Mouse (Mus musculus) effector memory CD4-positive, alpha-beta T cell, adult 5 months (primary cell): ENCODE results near the gene Mbd5. TPM values are rescaled to one million over a fixed set of nuclear protein-coding genes. Genes with fewer than 3 reads are reported as not detected.

Experiments
- polyA plus RNA-seq: library from polyadenylated mRNA; unstranded; fragments of 100-300 nt; shearing (Covaris generic); gene quantifications from one replicate; pipeline ENCODE4 v1.2.1, GENCODE M21; 2017

Mbd5 gene
- 25.1 TPM for polyA plus RNA-seq

GRCm38 (mm10) chr2:48948841-48949584 lies at the start of gene Mbd5:
Gene Mbd5, plus strand, starts transcription at chr2:48949508.

DNA sequence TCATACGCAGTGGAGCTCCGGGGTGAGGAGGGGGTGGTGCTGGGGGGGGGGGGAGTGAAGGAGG lies 776 bp downstream of the Mbd5 start, which contains the start of gene Orc4:
TSS of gene Orc4 (minus strand) at position 26 of the 64 bp plus-strand sequence.

Other genes with a start within 250 kb of the Mbd5 start
- 4.6 TPM for gene Acvr2a, start 135.4 kb upstream of the Mbd5 start, polyA plus RNA-seq
- 116 TPM for gene Orc4, start 769 bp downstream of the Mbd5 start, polyA plus RNA-seq